Mouse (Mus musculus): ENCODE measurements around the gene 9430038I01Rik.

9430038I01Rik gene

DNA sequence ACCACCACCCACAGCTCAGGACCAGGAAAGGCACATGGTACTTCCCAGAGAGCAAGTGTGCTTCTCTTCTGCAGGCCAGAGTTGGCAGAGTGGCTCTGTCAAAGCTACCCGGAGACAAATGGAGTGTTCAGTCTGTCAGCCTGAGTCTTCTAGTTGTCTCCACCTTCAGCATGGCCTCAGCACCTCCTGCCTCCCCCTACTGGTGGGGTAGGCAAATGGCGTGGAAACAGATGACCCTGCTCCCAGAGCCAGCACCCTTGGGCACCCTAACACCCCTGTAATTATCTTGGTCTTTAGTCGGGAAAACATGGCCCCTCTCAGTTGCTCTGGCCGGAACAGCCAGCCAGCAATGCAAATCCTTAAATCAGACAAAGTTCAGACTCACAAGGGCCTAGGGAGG, 43.8 kb downstream of the 9430038I01Rik start:
- no peak for DNase-seq (ENCODE audit: low read depth, low spot score)

DNA sequence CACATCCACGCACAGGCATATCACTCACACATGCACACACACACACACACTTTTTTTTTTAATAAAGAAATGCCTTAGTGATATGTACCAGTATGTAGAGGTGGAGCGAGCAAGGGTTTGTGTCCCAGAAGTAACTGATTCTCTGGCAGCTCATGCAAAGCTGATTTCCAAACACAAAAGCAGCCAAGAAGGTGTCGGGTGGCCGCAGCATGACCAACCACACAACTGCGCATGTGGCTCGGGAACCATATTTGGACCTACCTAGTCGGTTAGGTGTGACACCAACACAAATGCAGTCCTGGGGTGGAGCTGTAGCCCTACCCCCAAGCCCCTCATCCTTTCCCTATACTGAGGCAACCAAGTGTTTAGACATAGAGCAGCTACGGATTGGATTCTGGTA, 45.5 kb downstream of the 9430038I01Rik start:
- no peak for DNase-seq (ENCODE audit: low read depth, low spot score)

DNA sequence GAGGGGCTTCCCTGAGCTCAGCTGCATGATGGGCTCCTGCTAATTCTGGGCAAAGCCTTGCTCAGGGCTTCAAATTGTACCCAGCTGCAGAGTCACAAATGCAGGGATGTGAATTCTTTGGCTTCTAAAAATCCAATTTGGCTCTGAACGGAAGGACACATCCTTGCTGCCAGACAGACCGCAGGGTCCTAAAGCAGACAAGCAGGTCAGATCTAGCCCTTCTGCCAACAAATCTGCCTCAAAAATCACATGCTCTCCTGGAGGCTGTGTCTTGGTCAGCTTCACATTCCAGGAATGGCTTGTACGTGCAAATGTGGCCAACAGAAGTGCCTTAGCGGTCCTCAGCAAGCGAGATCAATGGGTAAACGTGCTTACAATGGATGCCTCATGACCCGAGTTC, 46.0 kb downstream of the 9430038I01Rik start:
- DNase-seq (ENCODE audit: low read depth, low spot score), result peak; percentile 5

DNA sequence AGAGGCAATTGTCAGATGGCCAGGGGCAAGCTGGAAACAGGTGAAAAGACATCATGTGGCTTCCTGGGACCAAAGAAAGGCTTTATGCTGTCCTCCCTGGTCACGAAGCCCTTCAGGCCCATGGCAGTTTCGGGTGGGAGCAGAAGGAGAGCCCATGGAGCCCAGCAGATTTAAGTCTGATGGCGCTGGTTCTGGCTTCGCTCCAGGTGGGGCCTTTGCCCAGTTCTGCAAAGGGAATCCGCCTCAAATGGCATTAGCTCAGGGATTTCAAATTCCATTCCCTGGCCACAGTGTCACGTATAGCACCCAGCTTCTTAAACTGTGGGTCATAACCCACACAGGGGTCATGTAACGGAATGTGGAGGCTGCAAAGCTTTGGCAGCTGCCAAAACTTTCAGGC, 63.7 kb downstream of the 9430038I01Rik start:
- peak; percentile 23 for DNase-seq (ENCODE audit: low read depth, low spot score)

DNA sequence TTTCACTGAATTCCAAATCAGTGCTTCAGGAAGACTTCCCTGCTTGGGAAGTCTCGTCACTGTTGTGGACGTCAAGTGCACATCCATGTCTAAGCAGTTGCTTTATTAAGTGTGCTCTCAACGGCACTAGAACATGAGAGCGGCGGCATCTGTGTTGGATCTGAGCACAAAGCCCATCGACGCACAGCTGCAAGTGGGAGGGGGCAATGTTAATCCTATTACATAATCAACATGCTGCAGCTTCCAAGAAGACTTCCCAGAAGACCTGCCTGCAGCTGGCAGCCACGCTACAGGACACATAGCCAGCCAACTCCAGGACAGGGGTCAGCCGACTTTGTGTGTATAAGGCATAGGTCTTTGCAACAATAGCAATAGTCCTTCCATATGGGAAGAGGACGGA, 64.5 kb downstream of the 9430038I01Rik start:
- no peak for DNase-seq (ENCODE audit: low read depth, low spot score)

DNA sequence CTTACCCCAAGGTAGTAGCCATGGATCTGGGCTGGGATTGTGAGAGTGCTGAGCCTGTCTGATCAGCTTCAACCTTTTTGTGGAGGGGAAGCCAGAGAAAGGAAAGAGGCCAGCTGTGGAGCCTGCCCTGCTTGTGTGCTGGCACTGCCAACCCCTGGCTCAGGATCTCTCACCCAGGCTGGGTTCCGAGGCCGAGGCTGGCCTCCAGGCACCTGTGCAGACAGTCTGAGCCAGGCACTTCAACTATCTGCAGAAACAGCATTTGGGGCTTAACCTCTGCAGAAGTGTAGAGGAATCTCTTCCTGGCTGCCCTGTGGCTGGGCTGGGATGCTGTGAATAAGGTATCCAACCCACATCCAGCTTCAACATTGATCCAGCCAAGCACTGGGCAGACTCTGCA, 76.6 kb downstream of the 9430038I01Rik start:
- DNase-seq (ENCODE audit: low read depth, low spot score), result no peak
